Mouse (Mus musculus) heart, adult 2 months (tissue): Measurements from ENCODE around the gene Zp1. TPM values are rescaled to one million over a fixed set of nuclear protein-coding genes. Genes with fewer than 3 reads are reported as not detected.

ENCODE experiments used
- DNase-seq, 2 experiments: peaks; one replicate each; pipeline ENCODE4 v3.0.0; 2021
- H3K27ac ChIP-seq: fragments of 200-600 bp; 2 replicates; pipeline ENCODE4 v1.8.1; 2022
- H3K27me3 ChIP-seq: fragments of 200-500 bp; 2 replicates; pipeline ENCODE4 v1.6.1; 2012; ENCODE audit warnings: mild to moderate bottlenecking, low read length, inconsistent platforms, mixed read lengths; ENCODE audit not compliant: control insufficient read depth, insufficient read depth
- H3K36me3 ChIP-seq: fragments of 200-500 bp; 2 replicates; pipeline ENCODE4 v1.6.1; 2012; ENCODE audit warnings: low read length, inconsistent platforms; ENCODE audit not compliant: control insufficient read depth, insufficient read depth
- H3K4me1 ChIP-seq: fragments of 200-500 bp; 2 replicates; pipeline ENCODE4 v1.6.1; 2011; ENCODE audit warnings: low read length; ENCODE audit not compliant: control insufficient read depth, insufficient read depth
- H3K4me3 ChIP-seq: fragments of 200-600 bp; 2 replicates; pipeline ENCODE4 v1.8.1; 2022
- H3K79me2 ChIP-seq: fragments of 200-500 bp; replicated peaks from 2 replicates; pipeline ENCODE4 v1.6.1; 2012; ENCODE audit warnings: mild to moderate bottlenecking, inconsistent platforms, low read length, moderate library complexity, mixed read lengths; ENCODE audit not compliant: control insufficient read depth, insufficient read depth
- H3K9ac ChIP-seq: fragments of 200-500 bp; 2 replicates; pipeline ENCODE4 v1.6.1; 2012; ENCODE audit warnings: low read depth, mild to moderate bottlenecking, control low read depth, inconsistent platforms, low read length, mixed read lengths
- CTCF ChIP-seq: fragments of 200-600 bp; IDR thresholded peaks from 2 replicates; pipeline ENCODE4 v1.8.1; 2022; ENCODE audit warnings: antibody characterized with exemption, mild to moderate bottlenecking, moderate library complexity
- EP300 ChIP-seq: fragments of 200-500 bp; IDR thresholded peaks from 2 replicates; pipeline ENCODE4 v1.6.1; 2011; ENCODE audit warnings: low read depth, low read length, control low read depth; ENCODE audit not compliant: insufficient read depth
- POLR2A ChIP-seq: fragments of 200-500 bp; IDR thresholded peaks from 2 replicates; pipeline ENCODE4 v1.6.1; 2011; ENCODE audit warnings: mild to moderate bottlenecking, low read depth, low read length, control low read depth; ENCODE audit not compliant: insufficient read depth
- WGBS: fragments of 180-500 bp; shearing (Covaris S2); methylation state at CpG from one replicate; pipeline ENCODE4 v1.1.7; 2018; 5-methylcytosine and 5-hydroxymethylcytosine counted together
- intact Hi-C: fragments of 180-260 bp; cut with DNase I; formaldehyde crosslinking; loops from one replicate; pipeline ENCODE4 v1.15.1; 2025
- polyA plus RNA-seq: library from polyadenylated mRNA; depleted of rRNA; stranded (reverse); fragments of >200 nt; gene quantifications from 2 replicates; pipeline ENCODE4 v1.2.3, GENCODE M21; 2012
- total RNA-seq, 2 experiments: library from RNA; stranded (reverse); gene quantifications; 2 replicates each; pipeline ENCODE4 v1.2.3; 2021

The Zp1 gene
- total and polyA plus RNA-seq, 3 experiments: not detected

DNA sequence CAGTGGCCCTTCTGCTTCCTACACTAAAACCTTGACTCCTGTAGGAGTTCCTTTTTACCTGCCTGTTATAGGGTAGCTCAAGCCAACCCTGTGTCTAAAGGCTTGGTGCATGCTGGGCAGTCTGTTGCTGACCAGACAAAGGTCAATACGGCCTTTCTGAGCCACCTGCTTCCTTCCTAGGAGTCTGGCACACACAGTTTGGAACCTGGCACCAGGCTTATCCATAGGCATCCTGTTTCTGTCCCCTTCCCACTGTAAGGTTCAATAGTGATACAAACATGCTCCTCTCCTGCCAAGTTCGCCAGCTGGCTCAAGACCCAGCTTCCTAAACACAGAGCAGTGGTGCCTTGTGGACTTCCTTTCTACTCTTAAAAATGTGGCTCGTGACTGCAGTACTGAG, 26.1 kb upstream of the Zp1 start:
- Histone ChIP-seq H3K79me2 (no peaks in the 10 kb centered on the region), H3K36me3 (no peaks in the 10 kb centered on the region), H3K27me3 (no peaks in the 10 kb centered on the region), H3K4me3 (no peak overlapping the region), H3K27ac (no peak overlapping the region), H3K4me1 (peaks cover 8% of the 10 kb centered on the region), H3K9ac (no peak overlapping the region)
- 43% methylated on average over 3 of the region's 3 CpGs for WGBS
- intact Hi-C loops: no loop called here
- TF ChIP-seq EP300 (no peak), POLR2A (no peak), CTCF (no peak)
- no peak for DNase-seq

- H3K36me3 ChIP-seq: no peaks in the 10 kb centered on the region
- H3K4me1 ChIP-seq: peaks cover 6% of the 10 kb centered on the region
- no peak overlapping the region for H3K4me3 ChIP-seq
- no peak for DNase-seq
- no peaks in the 10 kb centered on the region for H3K27me3 ChIP-seq
- no peaks in the 10 kb centered on the region for H3K79me2 ChIP-seq
- H3K9ac ChIP-seq: no peak overlapping the region
- WGBS: 61% methylated on average over 3 of the region's 3 CpGs
- no peak for TF ChIP-seq CTCF
- no peak overlapping the region for H3K27ac ChIP-seq
- intact Hi-C loops: no loop called here
These were observed 23.5 kb upstream of the Zp1 start for GRCm38 (mm10) chr19:10943955-10944354.

- H3K79me2 ChIP-seq: no peaks in the 10 kb centered on the region
- no peaks in the 10 kb centered on the region; the same call in 1 of the 2 replicates for H3K4me1 ChIP-seq
- H3K27ac ChIP-seq: no peak overlapping the region
- H3K36me3 ChIP-seq: no peaks in the 10 kb centered on the region
- H3K4me3 ChIP-seq: peak overlapping the region; percentile 20; the same call in 1 of the 2 replicates
- TF ChIP-seq POLR2A (no peak), EP300 (no peak), CTCF (no peak)
- DNase-seq: no peak
- H3K9ac ChIP-seq: peak overlapping the region; percentile 24; the same call in 1 of the 2 replicates
- intact Hi-C loops: no loop called here
- WGBS: 21% methylated on average over 40 of the region's 40 CpGs
- no peaks in the 10 kb centered on the region for H3K27me3 ChIP-seq
These were observed 20.5 kb upstream of the Zp1 start for GRCm38 (mm10) chr19:10940801-10941457.

DNA sequence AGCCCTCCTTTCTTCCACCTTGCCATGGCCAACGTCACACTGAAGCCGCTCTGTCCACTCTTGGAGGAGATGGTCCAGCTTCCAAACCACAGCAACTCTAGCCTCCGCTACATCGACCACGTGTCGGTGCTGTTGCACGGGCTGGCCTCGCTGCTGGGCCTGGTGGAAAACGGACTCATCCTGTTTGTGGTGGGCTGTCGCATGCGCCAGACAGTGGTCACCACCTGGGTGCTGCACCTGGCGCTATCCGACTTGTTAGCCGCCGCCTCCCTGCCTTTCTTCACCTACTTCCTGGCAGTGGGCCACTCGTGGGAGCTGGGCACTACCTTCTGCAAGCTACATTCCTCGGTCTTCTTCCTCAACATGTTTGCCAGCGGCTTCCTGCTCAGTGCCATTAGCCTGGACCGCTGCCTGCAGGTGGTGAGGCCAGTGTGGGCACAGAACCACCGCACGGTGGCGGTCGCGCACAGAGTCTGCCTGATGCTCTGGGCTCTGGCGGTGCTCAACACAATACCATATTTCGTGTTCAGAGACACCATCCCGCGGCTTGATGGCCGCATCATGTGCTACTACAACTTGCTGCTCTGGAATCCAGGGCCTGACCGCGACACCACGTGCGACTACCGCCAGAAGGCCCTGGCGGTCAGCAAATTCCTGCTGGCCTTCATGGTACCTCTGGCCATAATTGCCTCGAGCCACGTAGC, 19.8 kb upstream of the Zp1 start:
- H3K27ac ChIP-seq: no peak overlapping the region
- no peaks in the 10 kb centered on the region for H3K27me3 ChIP-seq
- H3K36me3 ChIP-seq: no peaks in the 10 kb centered on the region
- peak; percentile 53 to 63 for DNase-seq
- H3K9ac ChIP-seq: no peak overlapping the region
- TF ChIP-seq CTCF: peak; percentile 75
- no peak for TF ChIP-seq EP300
- H3K4me3 ChIP-seq: peak overlapping the region; percentile 20; the same call in 1 of the 2 replicates
- H3K79me2 ChIP-seq: no peaks in the 10 kb centered on the region
- 29% methylated on average over 37 of the region's 37 CpGs for WGBS
- H3K4me1 ChIP-seq: no peaks in the 10 kb centered on the region; the same call in 1 of the 2 replicates
- intact Hi-C loops: no loop called here

DNA sequence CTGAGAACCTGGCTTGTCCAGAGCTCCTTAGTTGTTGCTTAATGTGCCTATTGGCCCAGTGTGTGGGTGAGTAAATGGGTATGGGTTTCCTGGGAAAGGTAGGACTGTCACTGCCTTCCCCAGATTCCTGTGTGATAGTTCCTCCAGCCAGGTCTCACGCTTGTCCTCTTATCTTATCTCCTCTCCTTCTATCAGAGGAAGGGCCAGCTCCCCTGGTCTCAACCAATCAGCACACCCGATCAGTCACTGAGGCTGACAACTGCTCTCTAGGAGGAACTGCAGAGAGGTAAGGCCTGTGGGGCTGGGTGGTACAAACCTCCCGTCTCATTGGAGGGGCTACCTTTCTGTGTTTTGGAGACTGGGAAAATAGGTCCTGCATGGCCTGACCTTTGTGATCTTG, 18.3 kb upstream of the Zp1 start:
- Histone ChIP-seq H3K4me1 (no peaks in the 10 kb centered on the region; the same call in 1 of the 2 replicates), H3K27me3 (no peaks in the 10 kb centered on the region), H3K9ac (no peak overlapping the region), H3K4me3 (no peak overlapping the region), H3K36me3 (no peaks in the 10 kb centered on the region), H3K27ac (no peak overlapping the region), H3K79me2 (no peaks in the 10 kb centered on the region)
- no peak for DNase-seq
- WGBS: 45% methylated on average over 3 of the region's 3 CpGs
- intact Hi-C loops: no loop called here
- no peak for TF ChIP-seq CTCF
- no peak for TF ChIP-seq POLR2A
- TF ChIP-seq EP300: no peak

GRCm38 (mm10) chr19:10937110-10937563, 16.7 kb upstream of the Zp1 start, which contains the start of gene Ptgdr2:
TSS of gene Ptgdr2 (plus strand) at chr19:10937160.
- H3K79me2 ChIP-seq: no peaks in the 10 kb centered on the region
- no peaks in the 10 kb centered on the region for H3K36me3 ChIP-seq
- intact Hi-C loops: no loop called here
- WGBS: 25% methylated on average over 5 of the region's 5 CpGs
- no peaks in the 10 kb centered on the region for H3K27me3 ChIP-seq
- no peak for DNase-seq
- H3K27ac ChIP-seq: no peak within 1 kb of the TSS
- H3K4me3 ChIP-seq: no peak within 1 kb of the TSS
- no peak within 1 kb of the TSS for H3K9ac ChIP-seq
- H3K4me1 ChIP-seq: no peaks in the 10 kb centered on the region; the same call in 1 of the 2 replicates
- TF ChIP-seq EP300 (no peak), CTCF (no peak), POLR2A (no peak)
